Mouse (Mus musculus) MEL-GATA-1-ER (cell line): ENCODE results near the gene Fars2.
"Not testable (repeated sequence)": the region's sequence is repeated elsewhere in the genome, so short reads cannot be mapped to it uniquely, and the experiment has no call there.

Experiments used
- DNase-seq: peaks from one replicate; pipeline ENCODE4 v3.0.0-alpha.2; 2012; ENCODE audit warnings: low read depth; ENCODE audit errors: extremely low read depth

Gene Fars2

DNA sequence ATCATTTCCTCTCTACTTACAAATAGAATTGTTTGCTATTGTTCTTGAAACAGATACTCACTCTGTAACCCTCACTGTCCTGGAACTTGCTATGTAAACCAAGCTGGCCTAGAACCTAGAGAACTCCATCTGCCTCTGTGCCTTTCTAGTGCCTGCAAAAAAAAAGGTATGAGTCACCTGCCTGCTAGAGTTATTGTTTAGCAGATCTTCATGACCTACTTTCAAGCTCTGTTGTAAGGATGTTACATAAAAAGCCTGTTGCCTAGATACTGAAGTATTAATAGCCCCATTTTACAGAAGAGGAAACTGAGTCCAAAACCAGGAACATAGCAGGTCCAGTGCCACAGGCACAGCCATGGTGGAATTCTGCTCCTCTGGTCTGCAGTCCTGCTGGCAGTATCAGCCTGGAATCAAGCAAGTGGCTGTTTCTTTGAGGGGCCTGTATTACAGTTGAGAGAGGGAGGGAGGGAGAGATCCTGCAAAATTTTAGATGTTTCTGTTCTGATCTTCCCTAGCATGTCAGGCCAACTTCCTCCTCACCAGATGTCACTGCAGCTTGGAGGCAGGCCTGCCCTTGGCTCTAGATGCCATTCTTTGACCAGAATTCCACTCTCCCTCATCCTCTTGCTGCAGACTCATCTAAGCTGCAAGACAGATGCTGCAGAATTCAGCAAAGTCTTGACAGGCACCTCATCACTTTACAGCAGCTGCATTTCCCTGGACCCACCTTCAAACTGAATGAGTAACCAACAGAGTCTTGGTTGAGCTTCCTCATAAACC lies 250.7 kb downstream of the Fars2 start:
- no peak for DNase-seq

- no peak for DNase-seq
Observed at GRCm38 (mm10) chr13:36368799-36369198, 251.6 kb downstream of the Fars2 start.

DNA sequence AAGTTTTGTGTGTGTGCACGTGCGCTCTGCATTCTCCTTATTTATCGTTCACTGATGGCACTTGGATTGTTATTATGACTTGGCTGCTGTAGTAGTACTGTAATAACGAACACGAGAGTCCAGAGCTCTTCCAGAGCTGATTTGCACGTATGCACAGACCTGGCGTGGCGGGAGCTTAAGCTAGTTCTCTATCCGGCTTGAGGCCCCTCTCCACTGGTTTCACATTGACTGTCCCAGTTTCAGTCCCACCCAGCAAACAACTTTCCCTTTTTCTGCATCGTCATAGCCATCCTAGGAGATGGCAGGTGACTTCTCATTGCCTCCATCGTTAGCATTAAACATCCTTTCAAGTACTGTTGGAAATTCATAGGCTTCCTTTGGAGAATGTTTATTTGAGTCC lies 252.2 kb downstream of the Fars2 start:
- DNase-seq = no peak

DNA sequence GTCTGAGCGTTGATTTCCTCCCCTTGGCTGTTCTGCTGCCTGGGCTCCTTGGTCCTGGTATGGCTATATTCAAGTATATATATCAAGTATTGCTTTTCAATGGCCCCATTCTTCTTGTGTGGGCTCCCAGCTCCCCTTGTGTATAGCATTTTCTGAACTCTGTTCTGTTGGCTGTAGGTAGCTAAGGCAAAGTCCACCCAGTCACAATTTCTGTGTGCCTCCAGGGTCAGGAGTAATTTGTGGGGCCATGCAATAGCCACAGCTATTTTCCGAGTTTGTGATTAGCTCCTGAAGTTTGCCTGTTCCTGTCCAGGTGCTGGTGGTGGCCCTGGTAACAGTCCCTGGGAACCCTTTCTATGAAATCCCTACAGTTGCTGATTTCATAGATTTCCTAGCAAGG lies 266.0 kb downstream of the Fars2 start:
- DNase-seq = no peak

DNA sequence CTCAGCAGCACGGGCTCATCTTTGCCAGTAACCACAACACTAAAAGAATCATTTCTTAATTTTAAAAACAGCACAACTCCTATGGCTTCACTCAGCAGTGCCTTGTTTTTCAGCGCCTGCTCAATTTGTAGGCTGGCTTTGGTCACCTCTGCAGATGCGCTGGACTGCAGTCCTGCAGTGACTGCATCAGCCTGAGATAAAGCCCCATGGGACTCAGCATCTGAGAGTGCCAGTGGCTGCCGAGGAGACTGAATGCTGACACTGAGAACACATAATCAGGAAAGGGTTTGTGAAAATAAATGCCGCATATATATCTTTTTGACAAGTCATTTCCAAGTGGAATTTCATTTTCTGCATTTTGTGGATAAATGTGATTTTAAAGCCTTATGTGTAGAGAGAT lies 268.9 kb downstream of the Fars2 start:
- DNase-seq = no peak

DNA sequence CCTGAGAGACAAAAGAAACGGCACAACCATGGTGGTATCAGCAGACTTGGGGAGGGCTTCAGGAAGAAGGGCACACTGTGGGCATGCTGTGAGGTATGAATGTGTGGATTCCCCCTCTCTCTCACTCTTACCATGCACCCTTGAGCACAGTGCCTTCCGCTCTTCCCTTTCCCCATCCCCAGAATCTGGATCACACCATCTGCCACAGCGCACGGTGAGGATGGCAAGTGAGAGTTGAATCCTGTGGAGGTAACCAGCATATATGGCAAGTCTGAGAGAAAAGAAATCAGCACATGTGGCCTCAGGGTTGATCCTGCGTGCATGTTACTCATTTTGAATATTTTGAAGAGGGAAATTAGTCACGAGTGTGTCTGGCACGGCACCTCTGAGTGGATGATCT lies 274.7 kb downstream of the Fars2 start:
- DNase-seq = no peak

DNA sequence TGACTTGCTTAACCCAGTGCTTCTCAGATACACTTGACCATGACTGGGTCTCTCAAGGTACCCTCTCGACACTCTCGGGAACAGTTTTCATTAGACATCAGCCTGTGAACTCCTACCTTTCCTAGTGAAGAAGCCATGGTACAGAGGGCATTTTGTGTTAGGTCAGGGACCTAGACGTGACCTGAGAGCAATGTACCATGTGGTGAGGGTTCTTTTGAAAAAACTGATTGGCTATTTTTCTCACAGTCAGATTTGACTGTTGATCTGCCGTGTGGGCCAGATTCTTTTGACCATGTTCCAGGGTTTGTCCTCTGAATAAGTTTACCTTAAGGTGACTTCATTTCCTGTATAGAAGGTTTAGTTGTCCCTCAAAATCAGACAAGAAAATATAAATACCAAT lies 275.5 kb downstream of the Fars2 start:
- DNase-seq = no peak

GRCm38 (mm10) chr13:36401011-36401410 lies 283.8 kb downstream of the Fars2 start:
- DNase-seq = no peak

DNA sequence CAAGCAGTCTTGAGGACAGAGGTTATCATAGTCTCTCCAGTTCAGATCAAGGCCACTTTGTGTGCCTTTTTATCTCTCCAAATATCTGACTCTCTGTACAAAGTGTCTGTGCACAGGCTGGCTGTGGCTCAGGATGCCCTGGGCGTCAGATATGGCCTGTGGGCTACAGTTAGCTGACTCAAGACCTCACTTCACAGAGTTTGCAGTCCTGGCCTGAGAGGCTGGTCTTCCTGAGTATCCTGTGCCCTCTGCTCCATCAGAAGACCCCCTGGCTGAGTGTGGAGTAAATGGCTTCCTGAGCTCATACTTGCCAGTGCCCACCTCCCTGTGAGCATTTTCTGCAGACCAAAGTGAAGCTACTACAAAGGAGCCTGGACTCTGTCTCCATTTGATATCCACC lies 296.1 kb downstream of the Fars2 start:
- DNase-seq = no peak

- DNase-seq = no peak
Observed at GRCm38 (mm10) chr13:36415176-36415575, 298.0 kb downstream of the Fars2 start.

GRCm38 (mm10) chr13:36416546-36416945 lies 299.3 kb downstream of the Fars2 start:
- no peak for DNase-seq

DNA sequence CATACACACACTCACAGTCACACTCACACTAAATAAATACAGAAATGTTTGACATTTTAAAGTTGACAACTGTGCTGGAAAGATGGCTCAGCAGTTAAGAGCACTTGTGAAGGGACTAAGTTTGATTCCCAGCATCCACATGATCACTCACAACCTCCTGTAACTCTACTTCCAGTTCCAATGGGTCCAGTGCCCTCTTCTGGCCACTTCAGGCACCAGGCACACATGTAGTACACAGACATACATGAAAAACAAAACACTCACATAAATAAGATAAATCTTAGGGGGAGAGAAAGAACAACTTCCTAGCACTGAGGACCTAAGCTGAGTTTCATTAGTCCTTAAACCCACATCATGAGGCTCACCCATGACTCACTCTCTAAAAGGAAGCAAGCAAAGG lies 302.1 kb downstream of the Fars2 start:
- DNase-seq = no peak

- DNase-seq = no peak
Observed at GRCm38 (mm10) chr13:36422446-36422845, 305.2 kb downstream of the Fars2 start.

GRCm38 (mm10) chr13:36425824-36426705 lies 308.9 kb downstream of the Fars2 start:
- not testable (repeated sequence) for DNase-seq

DNA sequence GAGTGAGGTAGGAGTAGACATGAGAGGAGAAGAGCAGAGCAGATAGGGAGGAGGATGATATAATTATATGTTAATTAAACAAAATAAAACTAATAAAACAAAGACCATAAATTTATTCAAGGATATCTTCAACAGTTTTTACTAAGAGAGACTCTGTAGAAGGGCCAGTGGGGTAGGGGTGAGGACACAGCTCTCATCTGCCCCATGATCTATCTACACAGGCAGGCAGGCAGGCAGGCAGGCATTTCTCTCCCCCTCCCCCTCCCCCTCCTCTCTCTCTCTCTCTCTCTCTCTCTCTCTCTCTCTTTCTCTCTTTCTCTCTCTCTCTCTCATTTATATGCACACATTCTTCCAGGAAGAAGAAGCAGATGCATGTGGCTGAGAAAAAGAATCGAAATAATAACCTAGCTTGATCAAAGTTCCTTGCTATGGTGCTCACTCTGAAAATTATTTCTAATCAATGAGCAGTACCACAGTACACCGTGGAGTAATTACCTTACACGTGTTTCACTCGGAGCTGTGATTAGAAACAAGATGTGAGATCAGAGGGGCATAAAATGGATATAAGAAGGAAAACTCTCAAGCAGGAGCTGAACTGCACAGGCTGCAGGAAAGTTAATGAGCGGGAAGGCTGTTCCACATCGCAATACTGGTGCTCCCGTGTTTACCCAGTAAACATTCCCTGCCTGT lies 312.4 kb downstream of the Fars2 start:
- no peak for DNase-seq

DNA sequence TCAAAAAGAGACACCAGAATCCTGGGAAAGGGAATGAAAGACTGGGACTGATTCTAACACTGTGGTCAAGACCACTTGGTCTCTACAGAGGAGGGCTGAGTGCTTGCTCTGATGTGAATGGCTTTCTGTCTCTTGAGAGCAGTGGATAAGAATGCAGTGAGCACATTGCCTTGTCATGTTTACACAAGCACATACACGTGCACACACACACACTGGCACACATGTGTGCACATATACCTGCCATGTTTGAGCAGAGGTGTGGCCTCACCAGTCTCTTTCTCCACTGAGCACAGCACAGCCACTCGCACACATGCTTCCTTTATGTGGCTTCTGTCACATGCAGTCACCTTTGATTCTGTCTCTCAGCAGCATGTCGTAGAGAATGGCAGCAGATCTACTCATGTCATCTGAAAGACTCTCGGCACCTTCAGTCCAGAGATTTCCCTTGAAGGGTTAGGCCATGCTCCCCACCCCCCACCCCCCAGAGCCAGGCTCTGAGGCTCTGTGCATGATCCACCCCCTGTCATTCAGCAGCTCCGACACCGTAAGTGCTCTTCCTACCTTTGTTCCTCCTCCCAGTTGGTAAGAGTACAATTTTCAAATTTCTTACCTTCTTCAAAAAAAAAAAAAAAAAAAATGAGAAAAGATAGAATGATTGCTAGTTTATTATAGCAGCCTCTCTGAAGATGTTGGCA lies 313.4 kb downstream of the Fars2 start:
- DNase-seq = no peak

- DNase-seq = no peak
Observed at GRCm38 (mm10) chr13:36431974-36432518, 314.8 kb downstream of the Fars2 start.

- DNase-seq = no peak
Observed at GRCm38 (mm10) chr13:36444748-36445423, 327.7 kb downstream of the Fars2 start.

DNA sequence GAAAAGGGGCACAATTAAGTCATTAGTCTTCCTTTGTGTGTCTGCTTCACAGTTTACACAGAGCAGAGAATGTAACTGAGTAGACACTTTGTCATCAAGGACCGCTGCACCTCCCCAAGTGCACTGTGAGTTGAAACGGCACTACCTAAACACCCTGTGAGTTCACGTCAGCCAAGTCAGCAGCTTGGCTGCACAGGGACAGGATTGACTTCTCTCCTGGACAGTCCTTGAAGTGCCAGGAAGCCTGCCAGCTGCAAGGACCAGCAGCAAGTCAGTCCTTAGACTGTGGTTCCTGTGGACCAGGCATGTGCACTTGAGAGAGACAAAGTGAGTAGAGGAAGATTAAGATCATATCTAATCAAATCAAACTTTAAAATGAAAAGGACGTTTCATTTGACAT lies 330.7 kb downstream of the Fars2 start:
- DNase-seq = no peak

DNA sequence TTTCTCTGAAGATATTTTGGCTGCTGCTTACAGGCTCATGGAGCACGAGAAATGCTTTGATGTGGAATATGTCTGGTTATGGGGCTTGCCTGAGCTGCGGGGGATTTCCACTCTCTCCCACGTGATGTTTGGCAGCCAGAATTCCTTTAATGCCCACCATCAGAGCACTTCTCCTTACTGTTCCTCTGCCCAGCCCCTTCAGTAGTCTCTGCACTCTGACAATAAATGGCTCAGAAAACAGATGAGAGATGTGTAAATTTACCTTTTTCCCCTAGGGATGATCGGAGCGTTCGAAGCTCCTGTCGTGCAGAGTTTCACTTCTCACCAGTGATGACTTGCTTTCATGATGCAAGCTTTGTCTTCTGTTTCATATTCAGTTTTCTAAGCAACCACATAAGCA lies 331.4 kb downstream of the Fars2 start:
- DNase-seq = no peak

GRCm38 (mm10) chr13:36451437-36451836 lies 334.2 kb downstream of the Fars2 start:
- no peak for DNase-seq
